Mouse (Mus musculus): ENCODE measurements at regions not wholly inside any gene's neighbourhood (a gene's known extent, or its start where the extent isn't known, plus 50 kb on each side); places are given as distances from the start of the nearest gene placed in this dataset.
A peak's percentile ranks its signal among the peaks of the same experiment; 100 is the strongest.
"Not testable (repeated sequence)": the region's sequence is repeated elsewhere in the genome, so short reads cannot be mapped to it uniquely, and the experiment has no call there.

- DNase-seq = no peak
Measured at GRCm38 (mm10) chr9:92661938-92662337, 119.9 kb downstream of the Plod2 start.

DNA sequence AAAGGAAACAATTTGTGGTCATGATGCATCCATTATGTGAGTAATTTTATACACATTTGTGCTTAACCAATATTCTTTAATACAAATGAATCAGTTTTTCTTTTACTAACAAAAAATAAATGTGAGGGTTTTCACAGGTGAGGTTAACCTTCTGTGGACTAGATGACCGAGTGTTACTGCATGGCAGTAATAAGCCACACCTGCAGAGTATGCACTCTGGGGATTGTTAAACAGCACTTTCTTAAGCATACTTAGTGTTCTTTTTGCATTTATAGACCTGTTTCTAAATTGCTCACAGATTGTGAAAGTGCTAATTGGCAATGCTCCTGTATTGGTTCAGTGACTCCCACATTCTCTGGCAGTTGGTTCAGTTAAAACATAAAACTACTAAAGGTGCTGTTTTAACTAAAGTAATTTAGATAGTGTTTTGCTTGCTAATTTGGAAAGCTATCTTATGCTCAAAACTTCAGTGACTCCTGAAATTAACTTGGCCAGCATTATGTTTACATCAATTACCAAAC is 125.4 kb downstream of the Plod2 start:
- DNase-seq = no peak

GRCm38 (mm10) chr9:92671966-92672365 is 129.9 kb downstream of the Plod2 start:
- no peak for DNase-seq

DNA sequence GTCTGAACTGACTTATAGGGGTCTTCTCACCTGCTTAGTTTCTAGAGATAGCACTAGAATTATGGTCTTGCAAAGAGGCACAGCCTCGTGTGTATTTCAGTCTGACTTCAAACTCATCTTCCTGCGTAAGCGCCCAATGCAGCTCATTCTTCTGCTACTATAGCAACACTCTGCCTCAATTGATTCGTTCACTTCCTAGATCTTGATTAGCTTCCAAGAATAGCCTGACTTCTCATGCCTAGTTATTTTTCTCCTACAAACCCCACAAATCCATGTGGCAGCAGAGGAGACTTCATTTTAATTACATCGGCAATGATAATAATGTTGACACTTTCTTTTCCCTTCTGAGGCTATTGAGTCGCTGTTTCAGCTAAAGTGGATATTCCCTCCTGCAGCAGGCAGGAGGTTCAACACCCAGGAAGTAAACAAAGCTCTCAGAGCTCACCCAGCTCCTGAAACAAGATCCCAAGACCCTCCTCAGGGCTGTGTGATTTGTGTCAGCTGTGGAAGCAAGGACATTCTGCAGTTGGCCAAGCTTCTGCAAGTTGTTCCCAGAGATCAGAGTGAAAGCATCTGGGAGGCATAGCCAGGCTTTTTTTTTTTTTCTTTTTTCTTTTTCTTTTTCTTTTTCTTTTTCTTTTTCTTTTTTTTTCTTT is 152.5 kb downstream of the Plod2 start:
- DNase-seq = peak; percentile 29 to 35

DNA sequence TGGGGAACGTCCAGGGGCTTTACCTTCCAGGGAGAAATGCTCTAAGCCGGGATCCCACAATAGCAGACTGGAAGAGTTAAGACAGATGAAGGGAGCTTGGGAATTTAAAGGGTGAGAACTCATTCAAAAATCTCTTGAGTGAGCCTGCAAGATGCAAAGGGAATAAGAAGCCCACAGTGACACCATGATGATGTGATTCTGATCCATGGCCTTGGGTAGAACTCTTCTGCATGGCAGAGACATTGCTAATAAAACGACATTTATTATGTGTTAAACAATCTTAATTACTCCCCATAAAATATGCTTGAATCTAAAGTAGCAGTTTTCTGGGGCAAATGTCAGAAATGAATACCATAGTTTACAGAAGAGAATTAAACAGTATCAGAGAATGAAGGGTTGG is 155.9 kb downstream of the Plod2 start:
- DNase-seq = no peak

DNA sequence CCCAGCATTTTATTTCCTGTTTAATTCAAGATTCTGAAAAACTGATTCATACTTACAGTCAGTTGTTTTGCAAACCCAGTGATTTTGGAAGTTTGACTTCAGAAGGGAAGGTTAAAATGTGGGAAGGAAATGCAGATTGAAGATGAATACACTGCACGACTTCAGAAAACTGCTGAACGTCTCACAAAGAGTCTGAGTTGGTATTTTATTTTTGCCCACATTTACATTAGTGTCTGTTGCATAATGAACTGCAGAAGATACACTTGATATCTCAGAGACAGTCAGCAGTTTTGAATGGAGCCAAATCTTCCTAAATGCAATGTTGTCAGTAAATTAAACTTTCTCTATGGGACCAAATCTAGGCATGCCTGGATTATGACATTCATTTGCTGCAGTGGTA is 162.7 kb downstream of the Plod2 start:
- no peak for DNase-seq

GRCm38 (mm10) chr9:92707011-92707410 is 165.0 kb downstream of the Plod2 start:
- no peak for DNase-seq

GRCm38 (mm10) chr9:92717176-92717575 is 175.2 kb downstream of the Plod2 start:
- no peak for DNase-seq

GRCm38 (mm10) chr9:92718337-92718736 is 176.3 kb downstream of the Plod2 start:
- DNase-seq = no peak

- DNase-seq = peak in 1 of 2 experiments; percentile 6
Measured at GRCm38 (mm10) chr9:92719251-92719650, 177.2 kb downstream of the Plod2 start.

- DNase-seq = no peak
Measured at GRCm38 (mm10) chr9:92728864-92729263, 186.8 kb downstream of the Plod2 start.

DNA sequence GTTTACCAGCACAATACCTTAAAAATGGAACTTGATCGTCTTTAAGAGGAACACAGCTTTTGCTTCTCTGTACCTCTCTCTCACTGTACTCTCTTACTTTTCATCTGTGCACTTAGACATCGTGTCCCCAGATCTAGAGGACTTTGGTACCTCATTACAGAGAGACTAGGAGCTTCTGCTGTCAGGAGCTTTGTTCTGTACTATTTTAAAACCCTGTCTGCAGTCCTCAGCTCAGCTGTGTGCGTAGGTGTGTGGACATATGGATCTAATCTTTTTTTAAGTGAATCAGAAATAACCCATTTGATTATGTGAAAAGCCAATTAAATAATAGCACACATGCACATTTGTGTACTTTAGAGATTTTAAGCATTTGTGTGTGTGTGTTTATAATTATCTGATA is 189.4 kb downstream of the Plod2 start:
- no peak for DNase-seq

GRCm38 (mm10) chr9:92767532-92767931 is 225.5 kb downstream of the Plod2 start:
- DNase-seq = no peak

DNA sequence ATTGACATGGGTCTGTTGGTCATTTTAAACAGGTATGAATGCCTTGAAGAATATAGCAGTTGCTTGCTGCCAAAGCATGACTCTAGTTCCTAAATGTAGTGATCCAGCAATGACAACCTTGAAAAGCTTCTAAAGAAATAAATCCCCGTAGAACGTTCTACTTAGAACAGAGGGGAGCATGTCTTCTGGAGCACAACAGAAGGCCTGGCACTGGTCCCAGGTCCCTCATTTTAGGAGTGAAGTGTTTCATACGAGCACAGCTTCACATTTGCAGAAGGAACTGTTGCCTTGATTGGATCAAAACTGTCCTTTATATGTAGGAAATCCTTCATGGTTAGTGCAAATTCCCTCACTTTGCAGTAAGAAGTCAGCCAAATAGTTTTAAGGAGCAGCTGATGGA is 226.4 kb downstream of the Plod2 start:
- DNase-seq = no peak

- peak; percentile 50 to 55 for DNase-seq
Measured at GRCm38 (mm10) chr9:92769528-92769927, 227.5 kb downstream of the Plod2 start.

GRCm38 (mm10) chr9:92771002-92771401 is 229.0 kb downstream of the Plod2 start:
- no peak for DNase-seq

- DNase-seq = no peak
Measured at GRCm38 (mm10) chr9:92771716-92772115, 229.7 kb downstream of the Plod2 start.

DNA sequence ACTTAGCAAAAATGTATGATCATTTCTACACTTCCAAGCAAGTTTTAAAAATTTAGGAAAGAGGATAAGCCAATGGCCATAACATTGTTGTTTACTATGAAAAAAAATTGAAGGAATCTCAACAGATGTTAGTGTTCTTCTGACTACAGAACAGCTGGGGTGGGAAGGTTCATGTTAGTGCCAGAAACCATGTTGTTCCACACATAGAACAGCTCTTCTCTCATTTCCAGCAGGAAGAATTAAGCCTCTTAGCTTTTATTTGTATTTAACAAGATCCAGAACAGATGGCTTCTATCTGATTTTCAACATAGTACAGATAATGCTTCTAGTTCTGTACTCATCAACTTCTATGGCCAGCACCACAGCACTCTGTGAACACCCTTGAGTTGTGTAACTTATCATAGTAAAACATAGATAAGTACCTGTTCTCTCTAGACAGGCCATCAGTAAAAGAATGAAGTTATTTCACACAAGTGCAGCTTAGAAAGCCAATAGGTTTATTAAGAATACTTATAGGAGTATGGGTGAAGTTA is 241.0 kb downstream of the Plod2 start:
- no peak for DNase-seq

GRCm38 (mm10) chr9:92799695-92800094 is 257.7 kb downstream of the Plod2 start:
- no peak for DNase-seq

DNA sequence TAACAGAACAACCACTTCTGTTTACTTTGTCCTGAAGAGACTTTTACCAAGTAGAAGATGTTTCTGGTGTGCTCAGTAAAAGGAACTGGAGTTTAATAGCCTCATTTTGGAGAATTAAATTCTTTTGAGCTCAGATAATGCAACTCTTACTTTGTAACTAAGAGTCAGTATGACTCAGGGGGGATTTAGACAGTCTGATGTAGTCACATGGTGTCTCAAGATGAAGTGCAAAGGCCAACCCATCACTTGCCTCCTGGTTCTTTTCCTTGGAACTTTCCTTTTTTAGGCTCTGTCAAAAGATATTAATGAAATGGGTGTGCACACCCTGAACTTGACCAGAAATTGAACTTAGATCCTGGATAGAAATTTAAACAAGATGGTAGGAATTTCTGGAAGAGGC is 267.4 kb downstream of the Plod2 start:
- DNase-seq = no peak

DNA sequence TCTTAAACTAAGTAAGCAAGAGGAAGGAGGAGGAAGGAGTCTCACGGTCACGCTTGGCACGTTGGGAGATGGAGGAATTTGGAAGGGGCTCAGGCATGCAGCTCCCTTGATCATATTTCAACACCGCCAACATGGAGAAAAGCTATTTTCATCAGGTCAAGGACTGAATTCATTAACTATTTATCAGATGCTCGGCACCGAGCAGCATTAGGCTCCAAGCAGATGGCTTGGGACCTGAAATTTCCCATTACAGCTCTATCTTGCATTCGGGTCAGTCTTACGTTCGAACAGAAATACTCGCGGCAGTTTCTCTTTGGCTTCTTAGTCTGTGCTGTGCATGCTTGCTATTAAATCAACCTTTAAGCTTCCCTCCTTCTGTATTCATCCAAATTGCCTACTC is 278.7 kb downstream of the Plod2 start:
- DNase-seq = peak; percentile 7 to 9

DNA sequence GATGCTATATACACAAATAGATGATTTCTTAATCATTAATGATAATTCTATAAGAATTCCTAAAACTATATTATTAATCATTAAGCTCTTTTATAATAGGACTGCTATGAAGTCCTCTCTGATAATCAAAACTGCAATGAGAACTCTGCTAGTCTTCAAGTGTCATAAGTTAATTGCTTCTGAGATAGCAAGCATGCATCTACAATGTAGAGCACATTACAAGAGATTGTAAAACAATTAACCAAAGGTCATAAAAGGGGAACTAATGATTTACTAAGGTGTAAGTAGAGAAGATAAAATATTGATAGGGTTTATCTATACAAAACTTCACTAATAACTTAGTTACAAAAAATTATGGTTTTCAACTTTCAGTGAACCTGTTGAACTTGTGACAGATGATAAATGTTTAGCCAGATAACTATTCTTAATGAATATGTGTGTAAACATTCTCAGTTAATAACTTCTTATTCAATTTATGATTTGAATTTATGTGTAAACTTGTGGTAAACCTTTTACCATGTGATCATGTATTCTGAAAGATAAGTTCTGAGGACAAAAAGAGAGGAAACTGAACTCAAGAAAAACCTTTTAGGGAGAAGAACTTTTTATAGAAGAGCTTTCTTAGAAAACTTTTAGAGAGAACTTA is 284.8 kb downstream of the Plod2 start:
- DNase-seq = no peak

- DNase-seq = not testable (repeated sequence)
Measured at GRCm38 (mm10) chr9:92836156-92836555, 294.1 kb downstream of the Plod2 start.

- DNase-seq = no peak
Measured at GRCm38 (mm10) chr9:92856410-92857083, 314.5 kb downstream of the Plod2 start.
